Mouse (Mus musculus) erythroblast, embryonic 14.5 days (primary cell): Measurements from ENCODE around the gene Mcpt9.

ENCODE experiments used
- GATA1 ChIP-seq: IDR thresholded peaks from 2 replicates; pipeline ENCODE4 v1.6.1; 2012; ENCODE audit warnings: low read length, inconsistent platforms, mixed read lengths
- TAL1 ChIP-seq: IDR thresholded peaks from 3 replicates; pipeline ENCODE4 v1.6.1; 2012; ENCODE audit warnings: low read length, inconsistent platforms, mixed read lengths

GRCm38 (mm10) chr14:56021305-56021704 lies 9.0 kb downstream of the Mcpt9 start:
- TF ChIP-seq TAL1, result peak; percentile 41; the same call in 2 of the 3 replicates
- TF ChIP-seq GATA1, result 0 out of 2 replicates have a peak, but pooled peaks have one; percentile 21
